Mouse (Mus musculus): Measurements from ENCODE around the gene Tec. TPM values are rescaled to one million over a fixed set of nuclear protein-coding genes. Genes with fewer than 3 reads are reported as not detected.

Gene Tec
- polyA plus RNA-seq, 1 experiment: 20.6 TPM

GRCm38 (mm10) chr5:72755941-72756340 lies 112.3 kb downstream of the Tec start:
- TF ChIP-seq POLR2A (IDR thresholded peaks at IDR 0.05; ENCODE audit: insufficient read depth, low read length): no peak
- Histone ChIP-seq H3K9ac (ENCODE audit: low read depth, poor library complexity, severe bottlenecking) (no peak overlapping the region), H3K27me3 (ENCODE audit: control insufficient read depth, insufficient read depth, low read length, poor library complexity, severe bottlenecking) (no peaks in the 10 kb centered on the region), H3K4me1 (ENCODE audit: control insufficient read depth, insufficient read depth, low read length) (no peaks in the 10 kb centered on the region), H3K36me3 (ENCODE audit: control insufficient read depth, insufficient read depth, low read length, poor library complexity, severe bottlenecking) (no peaks in the 10 kb centered on the region), H3K4me3 (ENCODE audit: low read depth, low read length) (no peak overlapping the region), H3K9me3 (replicated peaks; ENCODE audit: control insufficient read depth, insufficient read depth, low read length, poor library complexity, severe bottlenecking) (no peaks in the 10 kb centered on the region), H3K27ac (ENCODE audit: insufficient read depth, low read length) (no peak overlapping the region)

DNA sequence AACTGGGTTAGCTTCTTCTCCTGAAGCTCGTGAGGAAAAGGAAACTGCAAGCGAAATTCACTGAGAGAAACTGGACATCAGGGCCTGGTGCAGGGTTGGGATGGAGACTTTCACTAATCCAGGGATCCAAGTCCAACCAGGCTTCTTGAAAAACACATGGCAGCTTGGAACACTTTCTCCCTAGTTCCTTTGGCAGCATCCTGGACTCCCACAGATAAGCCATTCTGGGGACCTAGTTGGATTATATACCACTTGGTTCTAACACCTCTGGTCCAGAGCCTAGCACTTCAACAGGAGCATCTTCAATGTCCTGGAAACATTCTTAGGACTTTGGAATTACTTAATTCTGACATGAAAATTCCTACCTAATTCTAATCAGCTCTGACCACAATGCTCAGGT lies 113.2 kb downstream of the Tec start:
- no peak overlapping the region for H3K9ac ChIP-seq (ENCODE audit: low read depth, poor library complexity, severe bottlenecking)
- H3K36me3 ChIP-seq (ENCODE audit: control insufficient read depth, insufficient read depth, low read length, poor library complexity, severe bottlenecking): no peaks in the 10 kb centered on the region
- H3K4me3 ChIP-seq (ENCODE audit: low read depth, low read length): no peak overlapping the region
- no peaks in the 10 kb centered on the region for H3K4me1 ChIP-seq (ENCODE audit: control insufficient read depth, insufficient read depth, low read length)
- no peaks in the 10 kb centered on the region for H3K27me3 ChIP-seq (ENCODE audit: control insufficient read depth, insufficient read depth, low read length, poor library complexity, severe bottlenecking)
- no peak overlapping the region for H3K27ac ChIP-seq (ENCODE audit: insufficient read depth, low read length)
- no peak for TF ChIP-seq EP300 (IDR thresholded peaks at IDR 0.05; ENCODE audit: insufficient read depth, low read depth, low read length)
- no peak for TF ChIP-seq POLR2A (IDR thresholded peaks at IDR 0.05; ENCODE audit: insufficient read depth, low read length)
- TF ChIP-seq CTCF (IDR thresholded peaks at IDR 0.05; ENCODE audit: low read depth, low read length): no peak
- H3K9me3 ChIP-seq (replicated peaks; ENCODE audit: control insufficient read depth, insufficient read depth, low read length, poor library complexity, severe bottlenecking): no peaks in the 10 kb centered on the region

- TF ChIP-seq CTCF (IDR thresholded peaks at IDR 0.05; ENCODE audit: low read depth, low read length): no peak
- TF ChIP-seq POLR2A (IDR thresholded peaks at IDR 0.05; ENCODE audit: insufficient read depth, low read length): no peak
- no peak within 1 kb of the TSS for H3K9ac ChIP-seq (ENCODE audit: low read depth, poor library complexity, severe bottlenecking)
Measured at GRCm38 (mm10) chr5:72752585-72752984, 115.7 kb downstream of the Tec start, which contains the start of gene Txk. Gene Txk, minus strand, starts transcription at chr5:72752777.

DNA sequence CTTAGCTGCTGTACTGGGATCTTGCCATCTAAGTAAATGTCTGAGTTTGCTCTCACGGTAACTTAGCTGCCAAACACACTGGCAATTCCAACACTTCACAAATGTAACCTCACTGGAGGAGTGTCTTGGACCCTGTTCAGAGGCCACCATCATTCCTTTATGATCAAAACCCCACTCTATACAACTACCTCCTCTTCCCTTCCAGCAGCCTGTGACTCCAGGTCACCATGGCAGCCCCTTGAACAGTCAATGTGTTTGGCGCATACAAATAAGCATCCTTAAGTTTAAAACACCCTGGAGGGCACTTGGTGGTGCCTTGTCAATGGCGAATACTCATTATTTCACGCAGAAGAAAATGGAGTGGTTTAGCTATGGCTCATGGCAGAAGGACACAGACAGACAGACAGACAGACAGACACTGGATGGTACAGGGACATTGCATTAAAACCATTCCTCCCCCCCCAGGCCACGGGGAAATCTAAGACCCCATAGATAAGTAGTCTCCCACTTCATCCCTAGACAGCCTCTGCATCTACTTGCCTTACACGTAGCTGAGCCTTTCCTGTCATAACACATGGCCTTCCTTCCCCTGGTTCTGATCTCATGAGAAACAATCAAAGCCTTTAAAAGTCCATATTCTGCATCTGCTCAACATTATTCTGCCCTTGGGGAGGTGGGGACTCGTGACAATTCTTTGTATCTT lies 117.1 kb downstream of the Tec start:
- no peaks in the 10 kb centered on the region for H3K36me3 ChIP-seq (ENCODE audit: control insufficient read depth, insufficient read depth, low read length, poor library complexity, severe bottlenecking)
- no peak overlapping the region for H3K4me3 ChIP-seq (ENCODE audit: low read depth, low read length)
- H3K27me3 ChIP-seq (ENCODE audit: control insufficient read depth, insufficient read depth, low read length, poor library complexity, severe bottlenecking): no peaks in the 10 kb centered on the region
- no peaks in the 10 kb centered on the region for H3K4me1 ChIP-seq (ENCODE audit: control insufficient read depth, insufficient read depth, low read length)
- H3K9ac ChIP-seq (ENCODE audit: low read depth, poor library complexity, severe bottlenecking): no peak overlapping the region
- TF ChIP-seq POLR2A (IDR thresholded peaks at IDR 0.05; ENCODE audit: insufficient read depth, low read length): no peak
- no peak for TF ChIP-seq CTCF (IDR thresholded peaks at IDR 0.05; ENCODE audit: low read depth, low read length)
- no peak for TF ChIP-seq EP300 (IDR thresholded peaks at IDR 0.05; ENCODE audit: insufficient read depth, low read depth, low read length)
- H3K27ac ChIP-seq (ENCODE audit: insufficient read depth, low read length): no peak overlapping the region
- no peaks in the 10 kb centered on the region for H3K9me3 ChIP-seq (replicated peaks; ENCODE audit: control insufficient read depth, insufficient read depth, low read length, poor library complexity, severe bottlenecking)

More at GRCm38 (mm10) chr5:72752585-72752984, 115.7 kb downstream of the Tec start, which contains the start of gene Txk:
- no peak within 1 kb of the TSS for H3K27ac ChIP-seq (ENCODE audit: insufficient read depth, low read length)
- no peaks in the 10 kb centered on the region for H3K27me3 ChIP-seq (ENCODE audit: control insufficient read depth, insufficient read depth, low read length, poor library complexity, severe bottlenecking)
- no peaks in the 10 kb centered on the region for H3K4me1 ChIP-seq (ENCODE audit: control insufficient read depth, insufficient read depth, low read length)
- no peaks in the 10 kb centered on the region for H3K9me3 ChIP-seq (replicated peaks; ENCODE audit: control insufficient read depth, insufficient read depth, low read length, poor library complexity, severe bottlenecking)
- H3K36me3 ChIP-seq (ENCODE audit: control insufficient read depth, insufficient read depth, low read length, poor library complexity, severe bottlenecking): no peaks in the 10 kb centered on the region
- H3K4me3 ChIP-seq (ENCODE audit: low read depth, low read length): no peak within 1 kb of the TSS

GRCm38 (mm10) chr5:72750226-72750625 lies 118.1 kb downstream of the Tec start:
- H3K36me3 ChIP-seq (ENCODE audit: control insufficient read depth, insufficient read depth, low read length, poor library complexity, severe bottlenecking): no peaks in the 10 kb centered on the region
- no peak overlapping the region for H3K27ac ChIP-seq (ENCODE audit: insufficient read depth, low read length)
- no peak overlapping the region for H3K9ac ChIP-seq (ENCODE audit: low read depth, poor library complexity, severe bottlenecking)
- no peaks in the 10 kb centered on the region for H3K9me3 ChIP-seq (replicated peaks; ENCODE audit: control insufficient read depth, insufficient read depth, low read length, poor library complexity, severe bottlenecking)
- no peak for TF ChIP-seq CTCF (IDR thresholded peaks at IDR 0.05; ENCODE audit: low read depth, low read length)
- no peak for TF ChIP-seq POLR2A (IDR thresholded peaks at IDR 0.05; ENCODE audit: insufficient read depth, low read length)
- no peaks in the 10 kb centered on the region for H3K4me1 ChIP-seq (ENCODE audit: control insufficient read depth, insufficient read depth, low read length)
- no peaks in the 10 kb centered on the region for H3K27me3 ChIP-seq (ENCODE audit: control insufficient read depth, insufficient read depth, low read length, poor library complexity, severe bottlenecking)
- H3K4me3 ChIP-seq (ENCODE audit: low read depth, low read length): no peak overlapping the region

GRCm38 (mm10) chr5:72748659-72749265 lies 119.5 kb downstream of the Tec start:
- no peaks in the 10 kb centered on the region for H3K9me3 ChIP-seq (replicated peaks; ENCODE audit: control insufficient read depth, insufficient read depth, low read length, poor library complexity, severe bottlenecking)
- no peaks in the 10 kb centered on the region for H3K36me3 ChIP-seq (ENCODE audit: control insufficient read depth, insufficient read depth, low read length, poor library complexity, severe bottlenecking)
- H3K9ac ChIP-seq (ENCODE audit: low read depth, poor library complexity, severe bottlenecking): no peak overlapping the region
- H3K27me3 ChIP-seq (ENCODE audit: control insufficient read depth, insufficient read depth, low read length, poor library complexity, severe bottlenecking): no peaks in the 10 kb centered on the region
- no peak overlapping the region for H3K27ac ChIP-seq (ENCODE audit: insufficient read depth, low read length)
- H3K4me1 ChIP-seq (ENCODE audit: control insufficient read depth, insufficient read depth, low read length): no peaks in the 10 kb centered on the region
- TF ChIP-seq EP300 (IDR thresholded peaks at IDR 0.05; ENCODE audit: insufficient read depth, low read depth, low read length): no peak
- no peak for TF ChIP-seq CTCF (IDR thresholded peaks at IDR 0.05; ENCODE audit: low read depth, low read length)
- no peak for TF ChIP-seq POLR2A (IDR thresholded peaks at IDR 0.05; ENCODE audit: insufficient read depth, low read length)
- no peak overlapping the region for H3K4me3 ChIP-seq (ENCODE audit: low read depth, low read length)

Data from ES-Bruce4 (cell line).